Mouse (Mus musculus): ENCODE data around the gene Zcchc13.
"Not testable (repeated sequence)": the region's sequence is repeated elsewhere in the genome, so short reads cannot be mapped to it uniquely, and the experiment has no call there.

Zcchc13 gene

GRCm38 (mm10) chrX:103644301-103644700, 13.9 kb downstream of the Zcchc13 start:
- DNase-seq (ENCODE audit: low spot score), result no peak

DNA sequence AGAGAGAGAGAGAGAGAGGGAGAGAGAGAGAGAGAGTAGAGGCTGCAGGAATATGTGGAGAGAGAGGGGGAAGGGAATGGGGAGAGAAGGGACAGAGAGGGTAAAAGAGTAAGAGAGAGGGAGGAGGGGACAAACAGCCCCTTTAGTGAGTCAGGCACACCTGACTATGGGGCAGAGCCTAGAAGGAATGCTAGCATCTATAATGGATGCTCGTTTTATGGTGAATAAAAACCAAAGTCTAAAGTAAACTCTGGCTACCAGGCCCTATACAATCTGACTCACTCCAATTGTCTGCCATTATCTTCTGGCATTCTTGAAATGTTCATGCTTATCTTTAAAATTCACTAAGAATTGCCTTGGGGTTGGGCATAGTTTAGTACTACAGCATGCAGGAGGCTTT, 21.7 kb downstream of the Zcchc13 start:
- DNase-seq (ENCODE audit: low spot score), result no peak

- no peak for DNase-seq (ENCODE audit: low spot score)
These were observed 22.6 kb downstream of the Zcchc13 start for GRCm38 (mm10) chrX:103653021-103653420.

- DNase-seq (ENCODE audit: low spot score), result no peak
These were observed 28.6 kb downstream of the Zcchc13 start for GRCm38 (mm10) chrX:103658985-103659384.

DNA sequence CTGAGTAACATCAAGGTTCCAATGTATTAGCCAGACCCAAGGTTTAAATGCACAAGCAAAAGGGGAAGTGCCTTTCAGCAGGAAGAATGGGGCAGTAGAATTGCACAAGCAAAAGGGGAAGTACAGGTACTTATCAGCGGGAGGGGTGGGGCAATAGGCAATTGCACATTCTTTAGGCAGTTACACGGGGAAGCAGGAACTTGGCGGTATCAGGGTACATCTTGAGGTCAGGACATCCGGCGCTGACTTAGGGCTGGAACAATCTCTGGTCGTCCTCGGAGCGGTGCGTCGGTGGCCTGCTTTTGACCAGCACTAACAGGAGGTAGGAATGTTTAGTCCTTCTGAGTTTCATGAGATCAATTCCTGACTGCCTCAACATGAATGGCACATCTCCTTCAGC, 34.1 kb downstream of the Zcchc13 start:
- DNase-seq (ENCODE audit: low spot score), result not testable (repeated sequence)

DNA sequence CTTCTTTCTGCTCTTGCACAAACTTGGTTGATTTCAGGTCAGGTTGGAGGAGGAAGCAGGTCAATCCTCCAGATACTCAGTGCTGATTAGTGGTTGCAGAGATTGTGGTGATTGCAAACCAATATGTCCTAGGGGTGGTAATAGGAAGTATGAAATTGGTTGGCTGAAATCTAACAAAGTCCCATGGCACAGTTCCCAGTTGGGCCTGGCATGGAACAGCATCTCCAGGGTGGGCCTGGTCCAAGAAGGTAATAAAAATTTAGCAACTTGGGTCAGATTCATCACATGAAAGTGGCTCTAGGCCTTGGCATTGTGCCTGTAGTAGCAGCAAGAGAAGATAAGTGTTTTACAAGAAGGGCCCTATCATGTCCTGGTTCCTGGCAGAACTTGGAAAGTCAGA, 39.9 kb downstream of the Zcchc13 start:
- DNase-seq (ENCODE audit: low spot score), result no peak

GRCm38 (mm10) chrX:103673761-103674160, 43.4 kb downstream of the Zcchc13 start:
- no peak for DNase-seq (ENCODE audit: low spot score)

DNA sequence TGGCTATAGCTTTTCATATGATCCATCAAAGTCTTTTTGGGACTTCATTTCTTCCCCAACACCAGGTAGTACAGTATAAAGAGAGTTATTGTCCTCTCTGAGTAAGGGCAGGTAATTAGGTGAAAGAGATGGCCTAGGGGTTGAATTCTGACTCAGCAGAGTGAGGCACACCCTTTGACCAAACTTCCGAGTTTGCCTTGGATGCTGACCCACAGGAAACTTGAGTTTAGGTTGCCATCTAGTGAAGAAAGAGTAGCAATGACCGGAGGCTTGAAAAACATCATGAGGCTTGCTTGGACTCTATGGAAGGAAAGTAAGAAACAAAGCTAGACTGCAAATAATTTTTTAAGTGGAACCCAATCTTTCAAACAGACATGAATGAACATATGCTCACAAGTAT, 44.3 kb downstream of the Zcchc13 start:
- no peak for DNase-seq (ENCODE audit: low spot score)

Data from layer of hippocampus, adult 9-10 months (tissue).